Mouse (Mus musculus) small intestine, adult 2 months (tissue): ENCODE results near the gene Bmpr1b.

Source experiments
- CTCF ChIP-seq: fragments of 200-500 bp; IDR thresholded peaks from 2 replicates; pipeline ENCODE4 v1.5.1; 2012; ENCODE audit warnings: low read depth, mild to moderate bottlenecking, control low read depth, inconsistent platforms, low read length, moderate library complexity, mixed read lengths; ENCODE audit not compliant: insufficient replicate concordance, insufficient read length; ENCODE audit errors: extremely low read depth
- POLR2A ChIP-seq: fragments of 200-500 bp; IDR thresholded peaks from 2 replicates; pipeline ENCODE4 v1.6.1; 2012; ENCODE audit warnings: low read depth, mild to moderate bottlenecking, control low read depth, inconsistent platforms, low read length, moderate library complexity

- TF ChIP-seq CTCF = no peak
- no peak for TF ChIP-seq POLR2A
Measured at GRCm38 (mm10) chr3:142161405-142161804, 7.8 kb downstream of the Bmpr1b start.
